Mouse (Mus musculus) MEL (cell line): ENCODE measurements at regions not wholly inside any gene's neighbourhood (a gene's known extent, or its start where the extent isn't known, plus 50 kb on each side); places are given as distances from the start of the nearest gene placed in this dataset.

Experiments
- CTCF ChIP-seq, 3 experiments: IDR thresholded peaks in 2 of 3; conservative IDR thresholded peaks in 1 of 3; 2 replicates each; pipeline ENCODE4 v1.5.1; 2011 to 2012; ENCODE audit warnings: low read length in 3 of 3, low read depth in 2 of 3, mild to moderate bottlenecking in 2 of 3, improper control_type of control experiment in 1 of 3, inconsistent platforms in 1 of 3, mixed read lengths in 1 of 3, moderate library complexity in 1 of 3; ENCODE audit not compliant: control insufficient read depth in 1 of 3, insufficient read depth in 1 of 3, poor library complexity in 1 of 3, severe bottlenecking in 1 of 3
- EP300 ChIP-seq, 2 experiments: IDR thresholded peaks; 2 replicates each; pipeline ENCODE4 v1.6.1; 2011; ENCODE audit warnings: improper control_type of control experiment in 2 of 2, low read length in 2 of 2, low read depth in 1 of 2, mild to moderate bottlenecking in 1 of 2
- KAT2A ChIP-seq: conservative IDR thresholded peaks from 2 replicates; pipeline ENCODE4 v1.6.1; 2012; ENCODE audit warnings: low read depth, low read length, improper control_type of control experiment, inconsistent platforms
- POLR2A ChIP-seq, 2 experiments: IDR thresholded peaks; 2 replicates each; pipeline ENCODE4 v1.6.1; 2011 to 2012; ENCODE audit warnings: low read length in 2 of 2, mild to moderate bottlenecking in 2 of 2, control low read depth in 1 of 2, improper control_type of control experiment in 1 of 2, low read depth in 1 of 2, moderate library complexity in 1 of 2; ENCODE audit not compliant: control insufficient read depth in 1 of 2, insufficient read depth in 1 of 2, poor library complexity in 1 of 2

DNA sequence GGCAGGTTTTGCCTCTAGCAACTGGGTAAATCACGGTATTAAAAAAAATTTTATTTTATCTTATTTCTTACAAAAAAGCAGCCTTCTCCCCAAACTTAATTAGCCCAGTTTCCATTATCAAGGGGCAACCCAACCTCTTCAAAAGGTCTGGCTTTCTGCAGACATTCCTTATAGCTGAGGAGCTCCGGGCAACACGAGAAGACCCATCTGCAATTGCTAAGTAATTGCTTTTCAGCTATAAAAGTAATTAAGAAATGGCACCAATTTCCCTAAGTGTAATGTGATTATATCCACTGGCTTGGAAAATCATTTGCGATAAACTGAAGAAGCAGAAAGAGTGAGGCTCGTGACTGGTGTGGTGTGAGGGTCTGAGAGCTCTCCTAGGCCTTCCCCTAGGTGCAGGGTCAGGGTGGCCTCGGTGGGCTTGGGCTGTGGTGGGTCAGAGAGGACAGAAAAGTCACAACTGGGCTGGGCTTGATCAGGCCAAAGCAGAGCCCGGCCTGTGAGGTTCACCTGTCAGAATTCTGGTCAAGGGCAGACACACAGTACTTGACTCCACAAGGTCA is 65.5 kb upstream of the Stx18 start:
- TF ChIP-seq EP300 (IDR thresholded peaks at IDR 0.05; ENCODE audit: low read depth in 1 of 2, low read length in 2 of 2) (no peak), CTCF (IDR thresholded peaks at IDR 0.05 in 2 of 3, conservative IDR thresholded peaks at IDR 0.05 in 1 of 3; ENCODE audit: control insufficient read depth in 1 of 3, insufficient read depth in 1 of 3, low read depth in 2 of 3, low read length in 3 of 3, poor library complexity in 1 of 3, severe bottlenecking in 1 of 3) (no peak), KAT2A (no peak), POLR2A (IDR thresholded peaks at IDR 0.05; ENCODE audit: control insufficient read depth in 1 of 2, insufficient read depth in 1 of 2, low read depth in 1 of 2, low read length in 2 of 2, poor library complexity in 1 of 2) (no peak)
